Mouse (Mus musculus): ENCODE results near the gene Sbno2. TPM values are rescaled to one million over a fixed set of nuclear protein-coding genes. Genes with fewer than 3 reads are reported as not detected.

Gene Sbno2
- total and polyA plus RNA-seq, 3 experiments: 9.7 to 24.2 (median 22.6) TPM

DNA sequence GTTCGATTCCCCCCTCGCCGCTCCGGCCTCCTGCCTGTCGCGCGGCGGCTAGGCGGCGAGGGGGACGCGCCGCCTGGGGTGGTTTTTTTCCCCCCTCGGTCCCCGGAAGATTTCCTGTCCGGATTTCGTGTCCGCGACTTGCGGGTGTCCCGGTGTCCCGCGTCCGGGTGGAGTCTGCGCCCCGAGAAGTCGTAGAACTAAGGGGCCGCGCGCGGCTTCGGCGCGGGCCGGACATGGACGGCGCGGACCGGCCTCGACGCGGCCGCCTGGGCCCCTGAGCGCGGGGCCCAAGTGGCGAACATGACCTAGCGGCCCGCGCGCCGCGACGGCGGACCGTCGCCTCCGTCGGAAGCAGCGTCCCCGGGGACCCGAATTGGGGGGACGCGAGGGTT lies 10.6 kb upstream of the Sbno2 start:
- DNase-seq (ENCODE audit: extremely low read depth): no peak
- Histone ChIP-seq H3K4me2 (ENCODE audit: insufficient read depth, low read depth, poor library complexity, severe bottlenecking) (peak overlapping the region; percentile 83; the same call in 1 of the 2 replicates), H3K4me1 (ENCODE audit: control insufficient read depth in 1 of 2, insufficient read depth in 2 of 2) (peaks cover 20 to 41% of the 10 kb centered on the region in 2 experiments), H3K9ac (ENCODE audit: insufficient read depth, low read depth) (peak overlapping the region; percentile 93), H3K9me3 (replicated peaks; ENCODE audit: low read length) (no peaks in the 10 kb centered on the region), H3K79me2 (replicated peaks; ENCODE audit: control insufficient read depth, extremely low read depth, insufficient read depth, poor library complexity, severe bottlenecking) (peaks cover 52% of the 10 kb centered on the region), H3K27me3 (replicated peaks) (no peaks in the 10 kb centered on the region), H3K36me3 (replicated peaks in 1 of 2; ENCODE audit: control insufficient read depth in 1 of 2, insufficient read depth in 1 of 2, low read length in 1 of 2) (peaks cover 28 to 36% of the 10 kb centered on the region in 2 experiments), H3K27ac (ENCODE audit: insufficient read depth, low read depth) (peak overlapping the region; percentile 23; the same call in 1 of the 2 replicates), H3K4me3 (replicated peaks in 1 of 3; ENCODE audit: low read depth in 2 of 3, low read length in 2 of 3, poor library complexity in 1 of 3) (peak overlapping the region; percentile 85 to 93 (median 90))
- dilution Hi-C loops (cut with MboI; ENCODE audit: extremely low pct_ligation_motif_present, extremely low pct_unique_long_range_greater_than_20kb, low sequenced_read_pairs): no loop called here
- in situ Hi-C loops (cut with MboI; ENCODE audit: low pct_ligation_motif_present, low pct_unique_long_range_greater_than_20kb, low sequenced_read_pairs): no loop called here
- TF ChIP-seq RCOR1 (conservative IDR thresholded peaks at IDR 0.05; ENCODE audit: low read depth, low read length) (no peak), KAT2A (IDR thresholded peaks at IDR 0.05; ENCODE audit: insufficient replicate concordance, low read length) (no peak), USF2 (conservative IDR thresholded peaks at IDR 0.05; ENCODE audit: low read depth, low read length) (no peak), JUN (IDR thresholded peaks at IDR 0.05; ENCODE audit: insufficient read depth, low read depth, low read length) (no peak), GABPA (IDR thresholded peaks at IDR 0.05; ENCODE audit: insufficient replicate concordance, low read depth, low read length) (no peak), MYC (IDR thresholded peaks at IDR 0.05; ENCODE audit: low read depth, low read length) (no peak), MXI1 (IDR thresholded peaks at IDR 0.05; ENCODE audit: low read depth, low read length) (peak; percentile 37; the same call in 1 of the 2 replicates), SIN3A (IDR thresholded peaks at IDR 0.05; ENCODE audit: low read length) (peak; percentile 31; the same call in 1 of the 2 replicates), CHD2 (IDR thresholded peaks at IDR 0.05; ENCODE audit: low read length) (no peak), BHLHE40 (IDR thresholded peaks at IDR 0.05; ENCODE audit: low read depth, low read length) (no peak), ZNF384 (IDR thresholded peaks at IDR 0.05; ENCODE audit: low read depth, low read length) (no peak), UBTF (IDR thresholded peaks at IDR 0.05; ENCODE audit: low read depth, low read length) (peak; percentile 9; the same call in 1 of the 2 replicates), ELF1 (IDR thresholded peaks at IDR 0.05; ENCODE audit: low read depth, low read length) (no peak), RAD21 (IDR thresholded peaks at IDR 0.05; ENCODE audit: low read depth, low read length) (no peak), HCFC1 (IDR thresholded peaks at IDR 0.05; ENCODE audit: low read depth, low read length) (no peak), NELFE (IDR thresholded peaks at IDR 0.05; ENCODE audit: low read depth, low read length) (no peak)

DNA sequence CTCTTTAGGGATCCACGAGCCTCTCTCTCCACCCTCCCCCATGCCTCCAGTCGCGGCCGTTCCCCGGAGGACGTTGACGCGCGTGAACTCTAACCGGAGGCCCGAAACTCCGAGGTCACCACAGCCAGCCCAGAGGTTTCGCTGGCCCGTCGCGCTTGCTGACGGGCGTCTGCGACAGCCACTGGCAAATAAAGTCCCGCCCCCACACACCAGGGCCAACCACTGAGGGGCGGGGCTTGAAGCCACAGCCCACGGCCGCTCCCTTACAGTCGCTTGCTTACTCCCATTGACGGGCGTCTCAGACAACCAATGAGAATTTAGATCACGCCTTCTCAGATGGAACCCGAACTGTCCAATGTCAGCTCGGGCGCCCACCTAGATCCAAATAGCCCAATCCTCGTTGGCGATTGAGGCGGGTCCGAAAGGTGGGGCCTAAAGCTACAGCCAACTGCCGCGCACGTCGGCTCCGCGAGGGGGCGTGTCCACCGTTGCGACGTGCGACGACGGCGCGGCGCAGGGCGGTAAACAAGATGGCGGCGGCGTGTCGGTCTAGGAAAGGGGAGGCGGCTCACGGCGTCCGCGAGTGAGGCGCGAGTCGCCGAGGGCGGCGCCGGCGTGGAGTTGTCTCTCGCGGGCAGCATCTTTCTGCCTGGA lies 10.0 kb upstream of the Sbno2 start, which contains the start of gene Stk11:
Stk11 (plus strand) TSS at position 514 of the 654 bp plus-strand sequence.
- Histone ChIP-seq H3K9ac (ENCODE audit: insufficient read depth, low read depth) (peak within 1 kb of the TSS; percentile 93), H3K9me3 (replicated peaks; ENCODE audit: low read length) (no peaks in the 10 kb centered on the region), H3K27me3 (replicated peaks) (no peaks in the 10 kb centered on the region), H3K79me2 (replicated peaks; ENCODE audit: control insufficient read depth, extremely low read depth, insufficient read depth, poor library complexity, severe bottlenecking) (peaks cover 47% of the 10 kb centered on the region), H3K4me2 (ENCODE audit: insufficient read depth, low read depth, poor library complexity, severe bottlenecking) (peak within 1 kb of the TSS; percentile 83), H3K4me1 (ENCODE audit: control insufficient read depth in 1 of 2, insufficient read depth in 2 of 2) (peaks cover 18 to 36% of the 10 kb centered on the region in 2 experiments), H3K27ac (ENCODE audit: insufficient read depth, low read depth) (peak within 1 kb of the TSS; percentile 54), H3K4me3 (replicated peaks in 1 of 3; ENCODE audit: low read depth in 2 of 3, low read length in 2 of 3, poor library complexity in 1 of 3) (peak within 1 kb of the TSS; percentile 90 to 95 (median 93)), H3K36me3 (replicated peaks in 1 of 2; ENCODE audit: control insufficient read depth in 1 of 2, insufficient read depth in 1 of 2, low read length in 1 of 2) (peaks cover 23 to 31% of the 10 kb centered on the region in 2 experiments)
- dilution Hi-C loops (cut with MboI; ENCODE audit: extremely low pct_ligation_motif_present, extremely low pct_unique_long_range_greater_than_20kb, low sequenced_read_pairs): no loop called here
- in situ Hi-C loops (cut with MboI; ENCODE audit: low pct_ligation_motif_present, low pct_unique_long_range_greater_than_20kb, low sequenced_read_pairs): no loop called here
- DNase-seq (ENCODE audit: extremely low read depth): peak; percentile 100
- peak; percentile 81; the same call in 1 of the 2 replicates for TF ChIP-seq MXI1 (IDR thresholded peaks at IDR 0.05; ENCODE audit: low read depth, low read length)
- no peak for TF ChIP-seq RAD21 (IDR thresholded peaks at IDR 0.05; ENCODE audit: low read depth, low read length)
- TF ChIP-seq JUN (IDR thresholded peaks at IDR 0.05; ENCODE audit: insufficient read depth, low read depth, low read length): no peak
- TF ChIP-seq EP300 (IDR thresholded peaks at IDR 0.05; ENCODE audit: low read length): no peak
- no peak for TF ChIP-seq MAZ (IDR thresholded peaks at IDR 0.05; ENCODE audit: low read depth, low read length)
- peak; percentile 76; the same call in 1 of the 2 replicates for TF ChIP-seq KAT2A (IDR thresholded peaks at IDR 0.05; ENCODE audit: insufficient replicate concordance, low read length)
- TF ChIP-seq IRF4 (IDR thresholded peaks at IDR 0.05; ENCODE audit: low read depth, low read length): 0 out of 2 replicates have a peak, but pooled peaks have one; percentile 33
- TF ChIP-seq E2F4 (IDR thresholded peaks at IDR 0.05; ENCODE audit: insufficient replicate concordance, low read depth, low read length): no peak
- no peak for TF ChIP-seq PAX5 (IDR thresholded peaks at IDR 0.05; ENCODE audit: low read length)
- TF ChIP-seq ELF1 (IDR thresholded peaks at IDR 0.05; ENCODE audit: low read depth, low read length): no peak; the same call in none of the 2 replicates
- TF ChIP-seq TCF12 (IDR thresholded peaks at IDR 0.05; ENCODE audit: low read depth, low read length): peak; percentile 95
- peak; percentile 64 for TF ChIP-seq NELFE (IDR thresholded peaks at IDR 0.05; ENCODE audit: low read depth, low read length)
- TF ChIP-seq MAFK (IDR thresholded peaks at IDR 0.05; ENCODE audit: insufficient replicate concordance, low read length): no peak
- TF ChIP-seq ZKSCAN1 (IDR thresholded peaks at IDR 0.05; ENCODE audit: borderline replicate concordance, low read depth, low read length): no peak
- TF ChIP-seq USF2 (conservative IDR thresholded peaks at IDR 0.05; ENCODE audit: low read depth, low read length): no peak
- TF ChIP-seq RCOR1 (conservative IDR thresholded peaks at IDR 0.05; ENCODE audit: low read depth, low read length): no peak
- no peak for TF ChIP-seq USF1 (IDR thresholded peaks at IDR 0.05; ENCODE audit: low read depth, low read length)
- peak; percentile 78; the same call in 1 of the 2 replicates for TF ChIP-seq SIN3A (IDR thresholded peaks at IDR 0.05; ENCODE audit: low read length)
- peak; percentile 66 for TF ChIP-seq NRF1 (IDR thresholded peaks at IDR 0.05; ENCODE audit: low read depth, low read length)
- TF ChIP-seq ETS1 (conservative IDR thresholded peaks at IDR 0.05; ENCODE audit: low read depth, low read length): no peak
- TF ChIP-seq CHD1 (IDR thresholded peaks at IDR 0.05; ENCODE audit: low read depth, low read length): no peak

All from CH12.LX (cell line).